Mouse (Mus musculus) spleen, adult 2 months (tissue): ENCODE data around the gene Arl6.

ENCODE experiments used
- CTCF ChIP-seq: fragments of 200-500 bp; IDR thresholded peaks from 2 replicates; pipeline ENCODE4 v1.5.1; 2011; ENCODE audit warnings: mild to moderate bottlenecking, inconsistent platforms; ENCODE audit not compliant: insufficient read depth, insufficient read length, insufficient replicate concordance; ENCODE audit errors: extremely low read depth
- POLR2A ChIP-seq: fragments of 200-500 bp; IDR thresholded peaks from 2 replicates; pipeline ENCODE4 v1.6.1; 2011; ENCODE audit warnings: low read depth, low read length, inconsistent platforms

DNA sequence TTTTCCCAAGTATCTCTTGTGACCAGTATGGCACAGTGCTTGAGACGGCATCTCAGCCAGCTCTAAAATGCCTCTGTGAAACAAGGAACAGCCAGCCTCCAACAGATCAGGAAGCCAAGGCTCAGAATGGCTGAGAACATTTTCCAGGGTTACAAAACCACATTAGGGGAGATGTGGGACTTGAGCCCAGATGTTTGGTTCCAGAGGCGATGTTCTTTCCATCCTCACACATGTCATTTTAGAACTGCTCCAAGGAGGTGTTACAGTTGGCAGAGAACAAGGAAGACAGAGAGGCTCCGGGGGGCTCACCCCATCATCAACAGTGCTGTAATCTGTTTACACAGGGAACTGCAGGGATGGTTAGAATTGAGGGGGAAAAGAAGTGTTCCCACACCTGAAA lies 66.5 kb downstream of the Arl6 start:
- TF ChIP-seq POLR2A: no peak
- no peak for TF ChIP-seq CTCF
